Mouse (Mus musculus) skeletal muscle tissue, adult 2 months (tissue): ENCODE measurements around the gene Pcsk4.

Experiments
- DNase-seq: peaks from one replicate; pipeline ENCODE4 v3.0.0-alpha.2; 2012; ENCODE audit warnings: low read depth, low spot score

Pcsk4 gene

DNA sequence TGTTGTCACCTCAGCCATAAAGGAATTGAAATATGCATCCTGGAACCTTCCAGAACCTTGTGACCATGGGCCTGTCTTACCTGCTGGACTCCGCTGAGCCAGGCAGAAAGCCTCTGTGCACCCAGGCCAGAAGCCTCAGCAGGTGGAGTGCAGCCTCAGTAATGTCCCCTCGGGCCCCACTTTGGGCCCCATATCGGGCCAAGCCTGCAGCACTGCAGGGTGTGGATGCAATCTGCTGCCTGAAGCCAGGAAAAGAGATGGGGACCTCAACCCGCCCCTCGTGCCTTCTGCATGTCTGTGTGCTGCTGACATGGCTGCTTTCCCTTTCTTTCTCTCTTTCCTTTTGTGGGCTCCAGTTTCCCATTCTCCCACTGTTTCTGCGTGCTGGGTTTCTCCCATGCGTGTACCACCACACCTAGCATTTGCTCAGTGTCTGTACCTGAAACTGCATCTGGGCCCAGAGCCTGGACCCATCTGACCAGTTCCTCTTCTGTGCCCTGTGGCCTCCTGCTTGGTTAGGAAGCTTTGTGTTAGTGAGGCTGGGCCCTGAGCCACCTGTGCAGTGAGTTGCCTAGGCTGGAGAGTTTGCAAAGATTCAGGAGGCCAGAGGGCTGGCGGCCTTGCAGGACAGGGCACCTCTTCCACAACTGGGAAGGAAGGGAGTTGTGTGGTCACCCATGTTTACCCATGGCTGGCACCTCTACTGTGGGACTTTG lies 57.3 kb downstream of the Pcsk4 start:
- DNase-seq, result no peak
